Mouse (Mus musculus) brain, embryonic 14.5 days (tissue): ENCODE results near the gene Map1b. TPM values are rescaled to one million over a fixed set of nuclear protein-coding genes. Genes with fewer than 3 reads are reported as not detected.
A peak's percentile ranks its signal among the peaks of the same experiment; 100 is the strongest.

ENCODE experiments used
- DNase-seq: peaks from one replicate; pipeline ENCODE4 v3.0.0-alpha.2; 2011; ENCODE audit warnings: low read depth
- CTCF ChIP-seq: fragments of 200-500 bp; IDR thresholded peaks from 2 replicates; pipeline ENCODE4 v1.5.1; 2012; ENCODE audit warnings: inconsistent platforms, mild to moderate bottlenecking, moderate library complexity, borderline replicate concordance; ENCODE audit not compliant: insufficient read depth, insufficient read length; ENCODE audit errors: extremely low read depth
- POLR2A ChIP-seq: fragments of 200-500 bp; IDR thresholded peaks from 2 replicates; pipeline ENCODE4 v1.6.1; 2012; ENCODE audit warnings: mild to moderate bottlenecking, inconsistent platforms, borderline replicate concordance; ENCODE audit not compliant: poor library complexity, insufficient read depth, insufficient read length, severe bottlenecking; ENCODE audit errors: extremely low read depth
- polyA plus RNA-seq: library from polyadenylated mRNA; depleted of rRNA; stranded (reverse); fragments of >200 nt; gene quantifications from 2 replicates; pipeline ENCODE4 v1.2.3, GENCODE M21; 2012; rRNA removed

Map1b gene
- polyA plus RNA-seq, 1 experiment, result 338 TPM

GRCm38 (mm10) chr13:99382373-99382772 lies 134.0 kb downstream of the Map1b start:
- DNase-seq, result no peak
- TF ChIP-seq CTCF (no peak), POLR2A (no peak)

GRCm38 (mm10) chr13:99378223-99378622 lies 138.1 kb downstream of the Map1b start:
- no peak for DNase-seq
- no peak for TF ChIP-seq POLR2A

GRCm38 (mm10) chr13:99377055-99377454 lies 139.3 kb downstream of the Map1b start:
- no peak for TF ChIP-seq POLR2A
- no peak for TF ChIP-seq CTCF
- DNase-seq, result no peak

GRCm38 (mm10) chr13:99375550-99375949 lies 140.8 kb downstream of the Map1b start:
- DNase-seq, result peak; percentile 91
- TF ChIP-seq POLR2A (no peak), CTCF (peak; percentile 90)

DNA sequence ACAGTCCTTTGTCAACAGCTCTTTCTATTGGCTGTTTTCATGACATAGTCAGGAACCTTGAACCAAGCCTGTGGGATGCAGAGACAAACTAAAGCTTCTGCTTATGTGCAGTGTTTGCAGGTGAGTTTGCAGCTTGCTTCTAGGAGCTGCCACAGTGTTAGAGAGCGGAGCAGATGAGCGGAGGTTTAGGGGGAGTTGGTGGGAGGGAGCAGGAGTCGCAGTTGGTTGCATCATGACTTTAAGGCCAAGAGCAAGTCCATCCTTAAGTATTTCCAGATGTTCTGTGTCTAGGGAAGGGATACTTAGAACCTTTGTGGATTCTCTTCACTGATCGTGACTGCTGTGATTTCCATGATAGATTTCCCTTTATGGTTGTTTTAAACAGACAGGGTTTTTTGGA lies 142.1 kb downstream of the Map1b start:
- TF ChIP-seq CTCF (no peak), POLR2A (no peak)
- no peak for DNase-seq

- no peak for TF ChIP-seq CTCF
- no peak for TF ChIP-seq POLR2A
- no peak for DNase-seq
Measured at GRCm38 (mm10) chr13:99373684-99374083, 142.7 kb downstream of the Map1b start.

Other genes starting within 250 kb of the Map1b start
- gene Ptcd2, start 171.8 kb downstream of the Map1b start, polyA plus RNA-seq, result 26.8 and 28.6 TPM in 2 replicates
- gene Mrps27, start 171.8 kb downstream of the Map1b start, polyA plus RNA-seq, result 25.2 and 28.0 TPM in 2 replicates